Mouse (Mus musculus): ENCODE results near the gene Adamts9.

DNA sequence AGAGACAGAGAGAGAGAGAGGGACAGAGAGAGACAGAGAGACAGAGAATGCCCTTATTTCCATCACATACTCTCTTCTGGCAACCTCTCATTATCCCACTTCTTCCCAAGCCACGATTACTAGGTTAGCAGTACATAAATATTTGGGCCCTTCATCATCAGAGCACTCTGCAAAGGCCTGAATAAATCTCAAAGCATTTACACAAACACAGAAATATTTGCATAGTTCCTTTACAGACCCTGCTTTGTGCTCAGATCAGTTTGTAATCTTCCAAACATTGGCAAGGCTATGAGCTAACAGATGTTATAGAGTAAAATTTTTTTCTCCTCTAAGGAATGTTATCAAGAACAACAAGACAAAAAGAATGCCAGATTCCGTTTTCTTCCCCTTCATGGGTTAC is 38.8 kb downstream of the Adamts9 start:
- TF ChIP-seq KAT2A (IDR thresholded peaks at IDR 0.05; ENCODE audit: insufficient replicate concordance, low read length), result no peak
- TF ChIP-seq CTCF (conservative IDR thresholded peaks at IDR 0.05 in 1 of 2, IDR thresholded peaks at IDR 0.05 in 1 of 2; ENCODE audit: low read depth in 2 of 2, low read length in 2 of 2), result no peak
- TF ChIP-seq ELF1 (IDR thresholded peaks at IDR 0.05; ENCODE audit: low read depth, low read length), result no peak
- no peak for TF ChIP-seq POLR2A (IDR thresholded peaks at IDR 0.05; ENCODE audit: low read depth, low read length)
- TF ChIP-seq JUND (conservative IDR thresholded peaks at IDR 0.05; ENCODE audit: low read depth, low read length), result no peak
- TF ChIP-seq ETS1 (conservative IDR thresholded peaks at IDR 0.05; ENCODE audit: low read depth, low read length), result no peak
- no peak for TF ChIP-seq BHLHE40 (IDR thresholded peaks at IDR 0.05; ENCODE audit: low read depth, low read length)
- TF ChIP-seq MAX (IDR thresholded peaks at IDR 0.05; ENCODE audit: low read length), result no peak
- TF ChIP-seq TCF12 (IDR thresholded peaks at IDR 0.05; ENCODE audit: low read depth, low read length), result no peak
- TF ChIP-seq CHD1 (IDR thresholded peaks at IDR 0.05; ENCODE audit: low read depth, low read length), result no peak
- no peak for TF ChIP-seq EP300 (IDR thresholded peaks at IDR 0.05; ENCODE audit: low read length)
- no peak for TF ChIP-seq MAFK (IDR thresholded peaks at IDR 0.05; ENCODE audit: insufficient replicate concordance, low read length)
- TF ChIP-seq HCFC1 (IDR thresholded peaks at IDR 0.05; ENCODE audit: low read depth, low read length), result no peak
